Mouse (Mus musculus): ENCODE data around the gene Il17d.

The Il17d gene

DNA sequence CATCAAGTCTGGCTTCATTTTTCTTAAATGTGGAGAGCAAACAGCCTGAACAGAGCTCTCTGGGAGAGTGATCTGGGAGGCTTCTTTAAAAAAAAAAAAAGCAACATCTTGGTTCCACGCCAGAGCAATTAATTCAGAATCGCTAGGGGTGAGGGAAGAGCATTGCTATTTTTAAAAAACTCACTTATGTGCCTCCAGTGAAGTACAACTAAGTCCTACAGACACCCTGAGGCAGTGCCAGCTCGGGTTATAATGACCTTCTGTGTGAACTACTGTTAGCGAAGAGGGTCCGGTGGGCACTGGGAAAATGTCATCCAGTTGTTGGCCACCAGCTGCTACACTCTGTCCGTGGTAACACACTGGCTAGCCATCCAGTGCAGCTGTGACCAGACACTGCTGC lies 11.1 kb downstream of the Il17d start:
- peak; percentile 53 for DNase-seq

GRCm38 (mm10) chr14:57536820-57537219 lies 12.2 kb downstream of the Il17d start:
- DNase-seq: no peak

DNA sequence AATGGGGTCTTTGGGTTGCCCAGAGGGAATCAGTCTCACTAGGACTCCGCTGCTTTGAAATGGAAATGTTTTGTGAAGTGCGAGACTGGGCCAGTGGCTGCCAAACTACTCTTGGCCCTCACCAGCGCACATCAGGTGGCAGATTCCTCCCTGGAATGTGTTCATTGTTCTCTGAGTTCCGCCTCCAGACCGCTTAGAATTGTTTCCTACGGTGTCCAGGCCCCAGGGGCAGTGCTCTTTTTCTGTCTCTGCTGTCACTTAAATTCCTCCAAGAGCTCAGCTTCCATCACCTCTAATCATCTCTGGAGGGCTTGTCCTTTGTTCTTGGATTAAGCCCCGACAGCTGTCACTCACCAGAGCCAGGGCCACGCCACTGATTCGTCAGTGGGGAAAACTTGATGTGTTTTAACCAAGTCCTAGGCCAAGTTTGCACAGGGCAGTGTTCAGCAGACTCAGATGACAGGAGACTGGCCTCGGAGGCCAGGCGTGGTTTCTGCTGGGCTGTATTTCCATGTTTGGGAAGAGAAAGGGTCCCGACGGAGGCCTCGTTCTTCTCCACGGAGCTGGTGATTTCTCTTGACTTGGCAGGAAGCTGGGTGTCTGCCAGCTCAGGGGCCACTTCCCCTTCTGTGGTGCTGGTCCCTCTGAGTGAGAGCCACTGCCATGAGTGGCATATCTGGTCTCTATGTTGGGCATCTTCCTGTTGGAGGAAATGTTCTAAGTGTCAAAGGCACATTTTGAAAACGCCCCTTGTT lies 12.9 kb downstream of the Il17d start:
- DNase-seq: peak; percentile 71

DNA sequence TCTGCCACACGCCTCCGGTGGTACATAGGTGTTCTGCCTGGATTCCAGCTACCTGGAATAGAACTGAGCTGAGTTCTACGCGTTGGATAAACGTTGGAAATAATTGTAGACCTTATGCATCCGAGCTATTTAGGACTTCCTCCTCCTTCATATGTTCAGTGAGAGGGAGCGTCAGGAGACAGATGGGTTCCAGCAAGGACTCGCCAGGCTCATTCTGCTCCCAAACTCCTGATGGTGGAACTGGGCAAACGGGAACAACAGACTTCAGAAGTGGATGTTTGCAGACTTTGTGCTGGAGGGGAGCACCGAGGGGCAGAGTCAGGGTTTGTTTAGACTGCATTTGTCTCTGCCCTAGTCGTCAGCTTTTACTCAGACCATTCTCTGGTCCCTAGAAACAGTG lies 16.1 kb downstream of the Il17d start:
- DNase-seq: no peak

- no peak for DNase-seq
Observed at GRCm38 (mm10) chr14:57542231-57542630, 17.7 kb downstream of the Il17d start.

- no peak for DNase-seq
Observed at GRCm38 (mm10) chr14:57543420-57544039, 19.0 kb downstream of the Il17d start.

DNA sequence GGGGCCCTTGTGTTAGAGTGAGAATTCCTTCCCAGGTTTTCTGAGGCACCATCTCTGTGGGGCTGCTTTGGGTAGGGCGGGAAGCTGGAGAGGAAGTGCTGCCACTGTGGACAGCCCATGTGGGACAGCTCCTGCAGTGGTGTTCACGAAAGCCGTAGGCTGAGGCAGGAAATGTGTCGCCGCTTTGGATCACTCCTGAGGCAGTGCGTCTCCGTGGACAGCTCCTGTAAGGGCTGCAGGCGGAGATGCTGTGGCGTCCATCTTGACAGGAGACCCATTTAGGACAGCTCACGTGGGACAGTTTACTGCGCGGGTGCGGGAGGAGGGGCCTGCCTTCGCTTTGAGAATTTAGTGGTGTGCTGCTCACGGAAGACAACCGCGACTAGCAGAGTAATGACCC lies 20.9 kb downstream of the Il17d start:
- no peak for DNase-seq

- no peak for DNase-seq
Observed at GRCm38 (mm10) chr14:57546131-57546530, 21.6 kb downstream of the Il17d start.

DNA sequence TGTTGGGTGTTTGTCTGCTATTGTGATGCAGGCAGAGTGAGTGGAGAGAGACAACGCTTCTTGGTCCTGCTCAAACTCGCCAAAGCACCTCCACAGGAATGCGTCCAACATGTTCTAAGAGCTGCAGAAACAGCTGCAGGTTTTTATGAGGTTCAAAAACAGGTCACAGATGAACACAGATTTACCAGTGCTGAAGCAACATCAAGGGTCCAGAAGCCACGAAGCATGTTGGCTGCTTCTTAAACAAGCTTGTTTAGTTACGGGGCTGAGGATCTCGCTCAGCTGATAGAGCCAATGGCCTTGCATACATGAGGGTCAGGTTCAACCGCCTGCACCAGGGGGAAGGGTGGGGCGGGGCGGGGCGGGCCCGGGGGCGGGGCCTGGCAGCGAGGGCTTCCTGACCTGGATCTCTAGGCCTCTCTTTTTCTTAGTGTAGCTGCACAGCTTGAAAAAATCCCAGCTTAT lies 22.0 kb downstream of the Il17d start:
- DNase-seq: peak; percentile 58

- DNase-seq: no peak
Observed at GRCm38 (mm10) chr14:57547062-57547461, 22.5 kb downstream of the Il17d start.

GRCm38 (mm10) chr14:57552945-57553344 lies 28.4 kb downstream of the Il17d start:
- no peak for DNase-seq

DNA sequence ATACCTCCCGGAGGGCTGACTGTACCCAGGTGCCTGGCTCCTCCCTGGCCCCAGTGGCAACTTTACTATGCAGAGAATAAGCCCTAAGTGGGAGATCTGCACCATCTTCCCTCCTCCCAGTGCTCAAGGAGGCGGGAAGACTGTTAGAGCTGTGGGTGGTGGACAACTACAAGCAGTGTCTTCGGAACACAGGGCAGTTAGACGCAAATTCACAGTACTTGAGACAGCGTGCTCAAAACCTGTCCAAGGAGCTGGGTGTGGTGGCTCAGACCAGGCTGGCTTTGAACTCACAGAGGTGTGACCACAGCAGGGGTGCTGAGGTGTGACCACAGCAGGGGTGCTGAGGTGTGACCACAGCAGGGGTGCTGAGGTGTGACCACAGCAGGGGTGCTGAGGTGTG lies 29.9 kb downstream of the Il17d start:
- no peak for DNase-seq

GRCm38 (mm10) chr14:57555471-57556070 lies 31.0 kb downstream of the Il17d start:
- DNase-seq: no peak

DNA sequence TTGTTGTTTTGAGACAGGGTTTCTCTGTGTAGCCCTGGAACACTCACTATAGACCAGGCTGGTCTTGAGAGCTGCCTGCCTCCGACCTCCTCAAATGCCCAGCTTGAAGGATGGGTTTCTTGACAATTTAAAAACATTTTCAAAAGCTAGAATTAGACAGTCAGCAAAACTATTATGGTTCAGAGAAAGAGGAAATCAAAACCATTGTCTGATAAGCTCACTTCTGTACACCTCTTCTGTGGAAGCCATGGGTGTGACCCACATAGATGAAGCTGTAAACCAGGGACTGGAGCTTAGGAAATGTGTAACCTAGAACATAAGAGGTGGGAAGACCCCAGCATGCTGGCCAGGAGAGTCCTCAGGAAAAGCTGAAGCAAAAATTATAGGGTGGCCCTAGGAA lies 32.3 kb downstream of the Il17d start:
- no peak for DNase-seq

GRCm38 (mm10) chr14:57565626-57566025 lies 41.0 kb downstream of the Il17d start:
- no peak for DNase-seq

DNA sequence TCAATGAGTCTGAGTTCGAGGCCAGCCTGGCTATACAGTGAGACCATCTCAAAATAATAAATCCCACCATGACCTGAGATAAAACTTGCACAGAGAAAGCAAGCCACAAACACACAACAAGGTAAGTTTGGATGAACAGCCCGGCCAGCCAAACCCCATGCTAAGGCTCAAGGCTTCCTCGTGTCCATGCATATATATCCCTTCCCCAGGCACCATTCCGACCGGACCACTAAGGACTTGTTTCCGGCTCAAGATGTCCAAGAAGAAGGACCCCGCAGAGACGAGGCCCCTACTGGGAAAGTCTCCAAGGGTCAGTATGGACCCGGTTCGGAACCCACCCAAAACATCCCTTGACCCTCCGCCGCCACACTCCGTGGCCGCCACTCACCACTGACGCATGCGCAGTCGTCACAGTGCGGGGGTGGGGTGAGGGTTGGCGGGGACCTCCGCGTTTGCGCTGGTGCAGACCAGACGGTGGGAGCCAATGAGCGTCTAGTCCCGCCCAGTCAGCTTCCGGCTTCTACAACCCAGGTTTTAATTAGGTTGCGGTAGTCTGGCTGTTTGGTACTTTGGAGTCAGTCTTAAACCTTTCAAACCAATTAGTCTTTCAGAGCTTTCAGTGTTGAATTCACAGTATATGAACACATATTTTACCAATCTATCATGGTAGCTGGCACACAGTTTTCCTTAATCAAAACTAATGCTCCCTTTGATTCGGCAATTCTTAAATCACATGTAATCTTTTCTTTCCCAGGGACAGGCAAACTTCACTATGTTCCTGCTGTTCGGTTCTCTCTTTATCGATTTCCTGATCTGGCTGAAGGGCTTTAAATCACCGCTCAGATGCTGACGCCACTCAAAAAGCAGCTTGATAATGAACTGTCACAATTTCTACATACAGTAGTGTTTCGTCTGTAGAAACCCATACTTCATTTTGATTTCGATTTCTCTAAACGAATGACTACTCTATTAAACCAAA lies 46.9 kb downstream of the Il17d start, which contains the start of gene Eef1akmt1:
Eef1akmt1 (minus strand) TSS at position 458 of the 979 bp plus-strand sequence.
- peak; percentile 97 for DNase-seq

GRCm38 (mm10) chr14:57574792-57575587 lies 50.4 kb downstream of the Il17d start:
- DNase-seq: no peak

- DNase-seq: no peak
Observed at GRCm38 (mm10) chr14:57576364-57577060, 51.9 kb downstream of the Il17d start.

GRCm38 (mm10) chr14:57591830-57592229 lies 67.3 kb downstream of the Il17d start:
- no peak for DNase-seq

Measured in retina, postnatal 1 day (tissue).